Mouse (Mus musculus) liver, embryonic 13.5 days (tissue): Measurements from ENCODE around the gene Tubb2b. TPM values are rescaled to one million over a fixed set of nuclear protein-coding genes. Genes with fewer than 3 reads are reported as not detected.
A peak's percentile ranks its signal among the peaks of the same experiment; 100 is the strongest.

ENCODE experiments used
- ATAC-seq: fragments of 200-750 bp; cut with Nextera tagmentation; 2 replicates; pipeline ENCODE4 v1.8.0; 2017; ENCODE audit warnings: low read depth, mild to moderate bottlenecking, moderate number of reproducible peaks, moderate library complexity
- DNase-seq: peaks from one replicate; pipeline ENCODE4 v3.0.0; 2022
- H3K27ac ChIP-seq: fragments of 300-500 bp; sonication (generic); 2 replicates; pipeline ENCODE4 v1.5.1; 2015; ENCODE audit warnings: moderate library complexity, mild to moderate bottlenecking, inconsistent platforms
- H3K27me3 ChIP-seq: fragments of 300-500 bp; sonication (generic); 2 replicates; pipeline ENCODE4 v1.6.1; 2015; ENCODE audit warnings: mild to moderate bottlenecking, inconsistent platforms
- H3K36me3 ChIP-seq: fragments of 300-500 bp; sonication (generic); 2 replicates; pipeline ENCODE4 v1.6.1; 2015; ENCODE audit warnings: mild to moderate bottlenecking, inconsistent platforms
- H3K4me1 ChIP-seq: fragments of 300-500 bp; sonication (generic); replicated peaks from 2 replicates; pipeline ENCODE4 v1.6.1; 2015; ENCODE audit warnings: inconsistent platforms
- H3K4me2 ChIP-seq: fragments of 300-500 bp; sonication (generic); 2 replicates; pipeline ENCODE4 v1.6.1; 2015; ENCODE audit warnings: inconsistent platforms, mild to moderate bottlenecking, moderate library complexity
- H3K4me3 ChIP-seq: fragments of 300-500 bp; sonication (generic); replicated peaks from 2 replicates; pipeline ENCODE4 v1.5.1; 2015; ENCODE audit warnings: mild to moderate bottlenecking, inconsistent platforms
- H3K9ac ChIP-seq: fragments of 300-500 bp; sonication (generic); 2 replicates; pipeline ENCODE4 v1.6.1; 2015; ENCODE audit warnings: mild to moderate bottlenecking, inconsistent platforms
- H3K9me3 ChIP-seq: fragments of 300-500 bp; sonication (generic); replicated peaks from 2 replicates; pipeline ENCODE4 v1.6.1; 2016; ENCODE audit warnings: inconsistent platforms
- whole genome bisulfite sequencing: fragments of 180-500 bp; shearing (Covaris S2); methylation state at CpG from one replicate; pipeline ENCODE4 v1.1.7; 2015; ENCODE audit not compliant: insufficient replicate concordance; 5-methylcytosine and 5-hydroxymethylcytosine counted together
- polyA plus RNA-seq: library from polyadenylated mRNA; unstranded; fragments of >200 nt; fragmentation: Nextera tagmentation; extraction: Ambion mirVana; gene quantifications from 2 replicates; pipeline ENCODE4 v1.2.1, GENCODE M21; 2015

The Tubb2b gene
- polyA plus RNA-seq, 1 experiment from 2014 or later = 1.5 TPM

DNA sequence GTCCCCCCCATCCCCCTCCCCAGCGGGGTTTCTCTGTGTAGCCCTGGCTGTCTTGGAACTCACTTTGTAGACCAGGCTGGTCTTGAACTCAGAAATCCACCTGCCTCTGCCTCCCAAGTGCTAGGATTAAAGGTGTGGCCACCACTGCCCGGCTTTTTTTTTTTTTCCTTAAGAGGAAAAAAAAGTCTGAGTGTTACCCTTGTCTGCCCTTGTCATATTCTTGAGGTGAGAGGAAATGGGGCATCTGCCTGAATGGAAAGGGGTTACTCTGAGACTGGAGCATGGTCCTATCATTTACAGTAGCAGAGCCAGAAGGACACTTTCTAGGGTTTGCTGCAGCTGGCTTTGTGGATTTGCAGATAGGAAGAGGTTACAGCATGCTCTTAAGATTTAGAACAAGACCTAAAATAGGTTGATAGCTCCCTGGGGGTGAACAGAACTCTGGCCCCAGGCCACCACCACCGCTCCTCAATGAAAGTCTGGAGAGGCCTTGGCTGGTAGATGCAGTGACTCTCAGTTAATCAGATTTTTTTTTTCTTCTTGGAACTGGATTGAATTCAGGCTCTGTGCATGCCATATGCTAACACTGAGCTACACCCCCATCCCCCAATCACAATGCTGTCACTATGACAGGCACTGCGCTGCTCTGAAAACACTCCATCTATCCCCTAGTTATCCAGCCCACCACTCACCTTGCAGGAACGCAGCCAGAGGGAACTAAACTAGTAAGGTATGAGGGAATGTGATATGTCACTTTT, 23.2 kb upstream of the Tubb2b start:
- no peaks in the 10 kb centered on the region for H3K36me3 ChIP-seq
- no peak for ATAC-seq
- H3K27me3 ChIP-seq = peaks cover 24% of the 10 kb centered on the region
- H3K4me2 ChIP-seq = no peak overlapping the region
- no peaks in the 10 kb centered on the region for H3K9me3 ChIP-seq
- H3K4me3 ChIP-seq = no peak overlapping the region
- no peak overlapping the region for H3K27ac ChIP-seq
- peaks cover 26% of the 10 kb centered on the region for H3K4me1 ChIP-seq
- no peak for DNase-seq
- no peak overlapping the region for H3K9ac ChIP-seq
- 60% methylated on average over 5 of the region's 5 CpGs for WGBS

DNA sequence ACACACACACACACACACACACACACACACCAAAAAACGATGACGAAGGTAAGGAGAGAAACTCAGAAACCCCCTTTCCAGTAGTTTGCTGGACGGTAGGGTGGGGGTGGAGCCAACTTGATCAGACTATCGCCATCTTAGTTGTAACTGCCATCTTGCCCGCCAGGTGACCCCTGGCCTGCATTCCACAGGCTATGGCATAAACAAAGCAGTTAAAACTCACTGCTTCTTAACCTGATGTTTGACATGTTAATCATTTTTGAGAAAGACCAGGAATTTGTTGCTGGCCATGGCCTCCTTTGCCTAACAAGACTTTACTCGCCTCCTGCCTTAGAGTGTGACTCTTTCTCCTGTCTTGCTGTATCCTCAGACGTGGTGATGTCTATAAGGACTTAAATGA, 22.4 kb upstream of the Tubb2b start:
- DNase-seq (no peak), ATAC-seq (no peak)
- H3K4me2 ChIP-seq = no peak overlapping the region
- 59% methylated on average over 7 of the region's 7 CpGs for WGBS
- H3K9me3 ChIP-seq = no peaks in the 10 kb centered on the region
- H3K9ac ChIP-seq = no peak overlapping the region
- H3K27ac ChIP-seq = no peak overlapping the region
- H3K4me1 ChIP-seq = peaks cover 26% of the 10 kb centered on the region
- peaks cover 31% of the 10 kb centered on the region for H3K27me3 ChIP-seq
- H3K36me3 ChIP-seq = no peaks in the 10 kb centered on the region
- H3K4me3 ChIP-seq = no peak overlapping the region

DNA sequence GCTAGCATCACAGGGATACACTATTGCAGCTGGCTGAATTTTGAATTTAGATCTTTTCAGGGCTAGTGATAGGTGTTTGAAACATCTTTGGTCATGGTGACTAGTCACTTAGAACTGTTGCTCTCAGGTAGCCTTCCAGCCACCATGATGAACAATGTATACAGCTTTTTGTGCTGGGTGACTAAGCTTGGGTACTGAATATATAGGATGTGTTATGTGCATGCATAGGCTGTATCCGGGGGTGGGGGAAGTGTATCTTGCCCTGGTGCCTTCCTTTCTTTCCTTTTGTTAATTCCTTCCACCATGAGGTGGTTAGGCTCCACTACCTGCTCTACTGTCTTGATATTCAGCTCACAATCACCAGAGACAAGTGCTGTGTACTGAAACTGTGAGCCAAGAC, 21.2 kb upstream of the Tubb2b start:
- Histone ChIP-seq H3K4me3 (no peak overlapping the region), H3K27ac (no peak overlapping the region), H3K4me1 (peaks cover 24% of the 10 kb centered on the region), H3K9me3 (no peaks in the 10 kb centered on the region), H3K9ac (no peak overlapping the region), H3K27me3 (peaks cover 38% of the 10 kb centered on the region), H3K36me3 (no peaks in the 10 kb centered on the region), H3K4me2 (no peak overlapping the region)
- no peak for DNase-seq
- 52% methylated on average over 1 of the region's 1 CpGs for WGBS
- ATAC-seq = no peak

DNA sequence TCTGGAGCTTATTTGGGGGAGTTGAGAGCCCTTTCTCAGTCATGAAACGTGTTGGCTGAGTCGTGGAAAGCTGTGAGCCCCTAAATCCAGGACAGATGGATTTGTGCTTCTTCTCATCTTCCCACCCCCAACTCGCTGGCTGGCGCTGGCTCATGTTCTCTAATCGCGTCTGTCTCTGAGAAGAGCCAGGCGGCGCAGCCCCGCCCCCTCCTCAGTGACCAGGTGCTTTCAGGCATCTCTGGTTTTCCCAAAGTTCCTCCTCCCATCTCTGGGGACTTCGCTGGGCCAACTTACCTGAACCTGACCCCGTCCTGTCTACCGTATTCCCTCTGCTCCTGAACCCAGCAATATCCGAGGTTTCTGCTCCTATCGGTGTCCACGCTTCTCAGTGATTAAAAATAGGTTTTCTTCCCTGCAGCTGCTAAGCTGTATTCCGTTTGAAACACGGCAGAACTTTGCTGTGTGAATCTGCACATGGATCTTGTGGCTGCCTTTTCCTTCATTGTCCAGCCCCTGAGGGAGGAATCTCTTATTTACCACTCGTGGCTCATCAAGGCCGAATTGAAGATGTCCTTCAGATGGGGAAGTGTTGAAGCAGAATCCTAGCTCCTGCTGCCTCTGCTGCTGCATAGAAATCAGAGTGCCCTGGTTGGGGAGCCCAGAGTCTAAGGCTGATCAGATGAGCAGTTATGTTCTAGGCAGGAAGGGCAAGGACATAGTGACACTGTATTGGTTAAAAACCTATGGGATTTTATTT, 20.2 kb upstream of the Tubb2b start:
- ATAC-seq (no peak), DNase-seq (no peak)
- Histone ChIP-seq H3K36me3 (no peaks in the 10 kb centered on the region), H3K4me1 (peaks cover 23% of the 10 kb centered on the region), H3K27ac (no peak overlapping the region), H3K4me2 (peak overlapping the region; percentile 19; the same call in 1 of the 2 replicates), H3K9ac (no peak overlapping the region), H3K9me3 (no peaks in the 10 kb centered on the region), H3K4me3 (no peak overlapping the region), H3K27me3 (peaks cover 38% of the 10 kb centered on the region)
- WGBS = 20% methylated on average over 19 of the region's 19 CpGs

DNA sequence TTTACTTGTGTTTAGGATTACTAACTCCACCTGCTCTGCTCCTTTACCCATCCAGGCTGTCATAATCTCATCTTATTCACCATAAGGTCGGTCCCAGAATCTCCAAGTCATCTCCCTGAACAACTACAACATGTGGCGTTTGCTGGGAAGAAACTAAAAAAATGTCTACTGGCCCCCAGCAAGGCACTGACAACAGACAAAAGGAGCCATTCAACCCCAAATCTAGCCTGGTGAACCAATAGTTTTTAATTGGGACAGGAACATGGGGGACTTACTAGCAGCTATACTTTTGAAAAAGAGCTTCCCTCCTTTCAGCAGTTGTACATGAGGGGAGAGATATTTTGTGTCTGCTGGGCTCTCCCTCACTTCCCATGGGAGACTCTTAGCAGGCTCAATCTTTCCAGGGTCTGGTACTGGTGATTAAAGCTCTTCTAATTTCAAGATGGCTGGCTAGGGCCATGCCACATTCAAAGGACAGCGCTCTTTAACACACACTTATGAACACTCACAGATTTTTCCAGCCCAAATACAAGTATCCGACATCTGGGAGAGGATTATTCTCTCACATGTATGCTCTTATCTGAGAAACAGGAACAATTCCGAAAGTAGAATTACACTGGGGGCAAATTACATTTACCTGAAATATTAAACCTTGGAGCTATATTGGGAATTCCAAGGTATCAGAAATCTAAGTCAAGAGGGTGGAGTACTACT, 19.4 kb upstream of the Tubb2b start:
- Histone ChIP-seq H3K4me1 (peaks cover 22% of the 10 kb centered on the region), H3K4me2 (peak overlapping the region; percentile 57), H3K9me3 (no peaks in the 10 kb centered on the region), H3K9ac (no peak overlapping the region), H3K27ac (no peak overlapping the region), H3K36me3 (no peaks in the 10 kb centered on the region), H3K4me3 (peak overlapping the region; percentile 43; the same call in 1 of the 2 replicates), H3K27me3 (peaks cover 38% of the 10 kb centered on the region)
- WGBS = 48% methylated on average over 5 of the region's 5 CpGs
- ATAC-seq (no peak), DNase-seq (no peak)

DNA sequence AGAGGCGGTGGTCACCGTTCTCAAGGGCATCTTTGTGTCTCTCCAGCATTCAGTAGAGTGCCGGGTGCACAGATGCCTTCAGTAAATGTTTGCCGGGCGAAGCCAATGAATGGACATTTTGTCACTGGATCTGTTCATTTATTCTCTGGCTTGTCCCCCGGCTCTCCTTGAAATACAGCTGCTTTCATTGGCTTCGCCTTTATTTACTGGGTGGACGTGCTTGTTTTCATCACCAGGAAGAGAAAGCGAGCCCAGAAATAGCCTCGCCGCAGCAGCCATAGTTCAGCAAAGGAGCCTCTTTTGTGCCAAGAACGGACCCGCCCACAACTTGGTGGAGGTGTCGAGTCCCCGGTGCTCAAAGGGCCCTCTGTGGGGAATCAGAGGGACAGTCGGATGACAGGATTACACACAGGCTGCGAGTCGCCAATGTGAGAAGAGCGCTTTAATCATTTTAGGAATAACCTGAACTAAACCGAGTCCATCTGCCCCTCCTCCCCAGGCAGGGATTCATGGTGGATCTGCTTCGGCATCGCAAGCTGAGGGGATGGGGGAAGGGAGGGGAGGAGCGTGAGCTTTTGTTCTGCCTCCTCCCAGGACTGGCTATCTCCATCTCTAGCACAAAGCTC, 18.6 kb upstream of the Tubb2b start:
- Histone ChIP-seq H3K4me3 (peak overlapping the region; percentile 43), H3K4me2 (peak overlapping the region; percentile 57), H3K9ac (no peak overlapping the region), H3K27me3 (peaks cover 38% of the 10 kb centered on the region), H3K9me3 (no peaks in the 10 kb centered on the region), H3K4me1 (peaks cover 18% of the 10 kb centered on the region), H3K27ac (no peak overlapping the region), H3K36me3 (no peaks in the 10 kb centered on the region)
- DNase-seq (no peak), ATAC-seq (no peak)
- 8% methylated on average over 23 of the region's 23 CpGs for WGBS

DNA sequence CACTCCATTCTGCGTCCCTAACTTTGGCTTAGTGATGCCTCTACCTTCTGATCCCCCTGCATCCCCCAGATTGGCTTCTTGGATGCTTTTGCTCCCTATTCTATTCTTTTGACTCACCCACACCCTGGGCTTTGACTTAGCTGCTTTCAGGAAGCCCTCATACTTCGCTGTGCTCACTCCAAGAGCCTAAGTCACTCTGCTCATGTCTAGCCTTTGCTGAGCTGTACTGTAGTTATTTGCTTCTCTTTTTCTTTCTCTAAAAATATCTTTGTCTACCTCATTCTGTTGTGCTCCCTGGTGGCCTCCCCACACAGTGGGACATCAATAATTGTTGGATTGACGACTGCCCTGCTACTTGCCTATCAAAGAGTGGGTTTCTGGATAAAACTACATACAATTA, 17.9 kb upstream of the Tubb2b start:
- H3K9me3 ChIP-seq = no peaks in the 10 kb centered on the region
- 55% methylated on average over 3 of the region's 3 CpGs for WGBS
- ATAC-seq (no peak), DNase-seq (no peak)
- H3K27ac ChIP-seq = no peak overlapping the region
- H3K4me1 ChIP-seq = peaks cover 18% of the 10 kb centered on the region
- no peak overlapping the region for H3K4me3 ChIP-seq
- H3K27me3 ChIP-seq = peaks cover 38% of the 10 kb centered on the region
- H3K9ac ChIP-seq = no peak overlapping the region
- no peaks in the 10 kb centered on the region for H3K36me3 ChIP-seq
- H3K4me2 ChIP-seq = no peak overlapping the region

DNA sequence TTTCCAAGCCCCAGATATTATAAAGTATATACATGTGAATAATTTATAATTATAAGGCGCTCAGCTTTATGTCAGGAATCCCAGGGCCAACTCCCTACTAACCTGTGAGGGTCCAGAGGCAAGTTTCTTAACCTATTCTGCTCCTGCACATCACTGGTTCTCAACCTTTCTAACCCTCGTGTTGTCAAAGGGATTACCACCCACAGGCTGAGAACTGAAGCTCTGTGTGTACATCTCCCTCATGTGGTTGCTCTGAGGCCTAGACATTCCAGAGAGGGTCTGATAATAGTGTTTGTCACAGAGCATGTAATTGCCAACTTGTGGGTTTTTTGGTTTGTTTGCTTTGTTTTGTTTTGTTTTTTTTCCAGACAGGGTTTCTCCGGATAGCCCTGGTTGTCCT, 16.6 kb upstream of the Tubb2b start:
- 48% methylated on average over 3 of the region's 3 CpGs for WGBS
- Histone ChIP-seq H3K9ac (no peak overlapping the region), H3K4me1 (peaks cover 18% of the 10 kb centered on the region), H3K36me3 (no peaks in the 10 kb centered on the region), H3K27me3 (peaks cover 38% of the 10 kb centered on the region), H3K4me2 (no peak overlapping the region), H3K27ac (no peak overlapping the region), H3K9me3 (no peaks in the 10 kb centered on the region), H3K4me3 (no peak overlapping the region)
- no peak for ATAC-seq
- DNase-seq = no peak

DNA sequence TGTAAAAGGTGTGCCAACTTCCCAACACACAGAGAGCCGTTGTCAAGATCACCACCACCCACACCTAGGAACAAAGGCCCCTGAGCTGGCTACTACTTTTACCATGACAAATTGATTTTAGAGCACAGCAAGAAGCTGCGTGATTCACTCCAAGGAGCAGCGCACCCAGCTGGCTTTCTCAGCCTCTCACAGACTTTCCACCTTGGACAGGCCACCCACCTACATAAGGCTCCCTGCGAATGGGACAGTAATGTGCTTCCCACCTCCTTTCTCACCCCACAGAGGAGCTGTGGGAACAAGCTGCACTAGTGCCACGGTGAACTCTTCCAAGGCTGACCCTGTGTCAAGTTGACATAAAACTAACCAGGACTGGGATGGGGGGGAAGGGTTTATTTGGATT, 13.1 kb upstream of the Tubb2b start:
- Histone ChIP-seq H3K4me2 (no peak overlapping the region), H3K27me3 (peaks cover 13% of the 10 kb centered on the region), H3K4me3 (no peak overlapping the region), H3K9me3 (no peaks in the 10 kb centered on the region), H3K36me3 (no peaks in the 10 kb centered on the region), H3K27ac (no peak overlapping the region), H3K9ac (no peak overlapping the region), H3K4me1 (no peaks in the 10 kb centered on the region)
- WGBS = 62% methylated on average over 5 of the region's 5 CpGs
- DNase-seq (no peak), ATAC-seq (no peak)

DNA sequence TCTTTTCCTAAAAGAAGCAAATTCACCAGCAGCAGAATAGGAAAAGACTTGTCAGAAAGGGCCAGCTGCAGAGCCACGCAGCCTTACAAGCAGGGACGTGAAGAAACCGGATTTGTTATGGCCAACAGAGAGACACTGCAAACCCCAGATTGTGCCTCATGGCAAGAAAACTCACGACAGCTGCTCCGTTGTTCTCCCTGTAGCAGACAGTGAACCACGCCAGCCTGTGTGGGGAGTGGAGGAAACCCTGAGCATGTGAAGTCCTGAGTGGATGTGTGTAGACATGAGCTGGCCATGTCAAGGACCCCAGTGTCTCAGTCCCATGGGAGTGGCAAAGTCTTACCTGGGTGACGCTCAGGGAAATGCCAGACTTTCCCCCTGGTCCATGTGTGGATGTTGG, 6.3 kb upstream of the Tubb2b start:
- no peaks in the 10 kb centered on the region for H3K36me3 ChIP-seq
- H3K9me3 ChIP-seq = no peaks in the 10 kb centered on the region
- DNase-seq = no peak
- no peak overlapping the region for H3K4me3 ChIP-seq
- H3K4me1 ChIP-seq = peaks cover 6% of the 10 kb centered on the region
- 63% methylated on average over 7 of the region's 7 CpGs for WGBS
- H3K9ac ChIP-seq = no peak overlapping the region
- H3K27ac ChIP-seq = no peak overlapping the region
- ATAC-seq = no peak
- H3K4me2 ChIP-seq = no peak overlapping the region
- peaks cover 64% of the 10 kb centered on the region for H3K27me3 ChIP-seq

DNA sequence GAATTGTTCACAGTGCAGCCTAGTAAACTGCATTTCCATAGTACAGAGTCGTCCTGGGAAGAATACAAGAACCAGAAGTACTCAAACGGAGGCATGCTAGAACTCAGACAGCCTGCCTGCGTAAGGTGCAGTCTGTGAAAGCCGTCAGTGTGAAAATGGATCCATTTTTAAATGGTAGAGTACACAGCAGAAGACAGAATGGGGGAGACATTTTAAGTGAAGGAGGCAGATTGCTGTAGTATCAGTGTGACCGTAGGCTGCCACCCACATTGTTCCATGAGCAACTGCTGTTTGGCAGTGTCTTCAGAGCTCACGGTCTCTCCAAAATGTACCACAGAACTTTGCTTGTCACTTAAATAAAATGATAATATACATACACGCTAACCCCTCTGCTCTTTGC, 4.0 kb upstream of the Tubb2b start:
- Histone ChIP-seq H3K36me3 (no peaks in the 10 kb centered on the region), H3K9me3 (no peaks in the 10 kb centered on the region), H3K27me3 (peaks cover 87% of the 10 kb centered on the region), H3K27ac (no peak overlapping the region), H3K9ac (no peak overlapping the region), H3K4me2 (no peak overlapping the region), H3K4me1 (peaks cover 30% of the 10 kb centered on the region), H3K4me3 (no peak overlapping the region)
- ATAC-seq (no peak), DNase-seq (no peak)
- 59% methylated on average over 7 of the region's 7 CpGs for WGBS
